Mouse (Mus musculus): ENCODE data around the gene Pkd1l3. TPM values are rescaled to one million over a fixed set of nuclear protein-coding genes. Genes with fewer than 3 reads are reported as not detected.
A peak's percentile ranks its signal among the peaks of the same experiment; 100 is the strongest.

The Pkd1l3 gene
- total and polyA plus RNA-seq, 3 experiments = 2.6 to 7.4 TPM; not detected in 1

DNA sequence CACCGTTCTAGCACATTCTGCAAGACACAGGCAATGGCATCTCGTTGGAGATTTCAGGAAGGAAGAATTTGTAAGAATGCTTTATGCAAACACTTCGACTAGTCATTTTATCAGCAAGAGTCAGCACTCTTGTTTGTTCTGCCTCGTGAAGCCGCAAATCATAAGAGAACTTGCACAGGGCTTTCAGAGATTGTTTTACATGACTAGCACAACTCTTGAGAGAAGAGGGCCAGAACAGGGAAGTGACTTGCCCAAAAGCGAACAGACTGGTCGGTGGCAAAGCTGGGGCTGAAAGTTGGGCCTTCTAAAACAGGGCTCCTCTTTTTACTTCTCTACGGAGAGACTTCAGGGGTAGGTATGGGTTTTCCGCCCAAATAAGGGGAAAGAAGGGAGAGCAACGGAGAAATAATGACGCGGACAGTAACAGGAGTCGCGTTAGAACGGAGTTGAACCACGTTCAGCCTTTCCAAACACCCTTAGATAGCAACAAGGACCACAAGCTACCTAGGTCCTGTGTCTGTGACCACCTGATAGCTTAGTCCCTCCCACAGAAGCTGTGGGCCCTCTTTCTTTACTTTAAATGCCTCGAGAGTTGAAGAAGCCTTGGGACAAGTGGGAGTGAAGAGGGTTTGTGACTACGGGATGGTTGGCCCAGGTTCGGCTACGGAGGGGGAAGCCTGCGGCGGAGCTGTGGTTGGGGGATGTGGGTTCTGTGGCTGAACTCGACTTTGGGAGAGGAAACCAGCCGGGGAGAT lies 90.4 kb downstream of the Pkd1l3 start:
- peaks cover 0 to 12% of the 10 kb centered on the region in 2 experiments; a peak in 2 of 4 replicates for H3K4me1 ChIP-seq (ENCODE audit: control insufficient read depth in 1 of 2, insufficient read depth in 2 of 2, low read length in 2 of 2)
- H3K79me2 ChIP-seq (ENCODE audit: control insufficient read depth, insufficient read depth, low read length, poor library complexity) = peaks cover 3% of the 10 kb centered on the region; the same call in 1 of the 2 replicates
- no peaks in the 10 kb centered on the region for H3K27me3 ChIP-seq (ENCODE audit: control insufficient read depth in 1 of 2, insufficient read depth in 2 of 2, low read length in 2 of 2)
- H3K36me3 ChIP-seq (ENCODE audit: control insufficient read depth in 1 of 2, insufficient read depth in 2 of 2, low read length in 2 of 2) = no peaks in the 10 kb centered on the region; a peak in 1 of 4 replicates
- peak; percentile 83 for DNase-seq (ENCODE audit: low read depth, low spot score)
- TF ChIP-seq ETS1 (IDR thresholded peaks at IDR 0.05; ENCODE audit: low read depth, low read length) (no peak), GATA1 (IDR thresholded peaks at IDR 0.05; ENCODE audit: low read depth, low read length) (peak; percentile 45; the same call in 1 of the 2 replicates), KAT2A (conservative IDR thresholded peaks at IDR 0.05; ENCODE audit: low read depth, low read length) (no peak), TAL1 (IDR thresholded peaks at IDR 0.05; ENCODE audit: low read length) (peak; percentile 31), GABPA (IDR thresholded peaks at IDR 0.05; ENCODE audit: low read depth, low read length) (no peak), MEF2A (IDR thresholded peaks at IDR 0.05; ENCODE audit: extremely low read depth, insufficient replicate concordance, low read depth, low read length, poor library complexity, severe bottlenecking) (no peak), BHLHE40 (IDR thresholded peaks at IDR 0.05; ENCODE audit: borderline replicate concordance, low read depth, low read length) (peak; percentile 73; the same call in 1 of the 2 replicates), RAD21 (IDR thresholded peaks at IDR 0.05; ENCODE audit: low read depth, low read length) (no peak), TCF12 (IDR thresholded peaks at IDR 0.05; ENCODE audit: low read depth, low read length) (peak; percentile 53; the same call in 1 of the 2 replicates), HCFC1 (IDR thresholded peaks at IDR 0.05; ENCODE audit: low read depth, low read length) (0 out of 2 replicates have a peak, but pooled peaks have one; percentile 22), SMC3 (IDR thresholded peaks at IDR 0.05; ENCODE audit: low read depth, low read length) (no peak), EP300 (IDR thresholded peaks at IDR 0.05; ENCODE audit: low read depth in 1 of 2, low read length in 2 of 2) (peak; percentile 10 to 45; a peak in 2 of 4 replicates), TBP (IDR thresholded peaks at IDR 0.05; ENCODE audit: low read depth, low read length) (no peak), MYB (IDR thresholded peaks at IDR 0.05; ENCODE audit: low read depth, low read length) (no peak), RCOR1 (IDR thresholded peaks at IDR 0.05; ENCODE audit: low read depth, low read length) (peak; percentile 96)
- H3K27ac ChIP-seq (ENCODE audit: control insufficient read depth, low read depth, low read length) = no peak overlapping the region
- peak overlapping the region; percentile 70 to 71 for H3K4me3 ChIP-seq (ENCODE audit: control insufficient read depth in 1 of 2, insufficient read depth in 1 of 2, low read depth in 2 of 2, low read length in 2 of 2)
- H3K9me3 ChIP-seq (replicated peaks; ENCODE audit: insufficient read depth, low read length) = no peaks in the 10 kb centered on the region
- H3K9ac ChIP-seq (ENCODE audit: control insufficient read depth, low read depth, low read length, poor library complexity, severe bottlenecking) = peak overlapping the region; percentile 20

DNA sequence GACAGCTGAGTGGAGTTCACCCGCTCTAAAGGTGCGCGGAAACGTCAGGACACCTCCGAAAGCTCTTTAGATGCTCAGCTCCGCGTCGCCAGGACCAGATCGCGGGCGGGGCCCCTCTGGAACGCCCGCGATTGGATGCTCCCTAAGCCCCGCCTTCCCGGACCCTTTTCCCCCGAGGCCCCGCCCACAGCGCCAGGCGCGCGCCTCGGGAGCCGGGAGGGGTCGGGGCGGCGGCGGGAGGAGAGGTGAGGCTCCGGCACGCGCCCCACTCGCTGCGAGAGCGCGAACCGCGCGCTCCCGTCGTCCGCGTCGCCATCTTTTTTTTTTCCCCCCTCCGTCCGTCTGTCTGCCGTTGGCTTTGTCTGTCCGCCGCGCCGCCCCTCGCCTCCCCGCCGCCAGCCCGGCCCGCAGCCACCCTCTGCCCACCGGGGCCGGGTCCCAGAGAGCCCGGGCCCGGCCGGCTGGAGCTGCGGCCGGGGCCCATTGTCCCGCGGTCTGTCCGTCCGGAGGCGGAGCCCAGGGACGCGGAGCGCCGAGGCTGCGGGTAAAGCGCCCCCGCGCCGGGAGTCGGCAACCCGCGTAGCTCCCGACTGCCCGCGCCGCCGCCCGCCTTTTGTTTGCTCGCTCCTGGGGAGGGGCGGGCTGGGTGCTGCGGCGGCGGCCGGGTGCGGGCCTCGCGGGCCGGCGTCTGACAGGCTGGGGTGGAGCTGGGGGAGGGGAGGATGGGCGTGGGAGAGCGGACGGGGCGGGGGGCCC lies 91.2 kb downstream of the Pkd1l3 start, which contains the start of gene Zfp821:
Gene Zfp821, plus strand, starts transcription at position 227 of the 756 bp plus-strand sequence.
- peak; percentile 94 for DNase-seq (ENCODE audit: low read depth, low spot score)
- Histone ChIP-seq H3K27ac (ENCODE audit: control insufficient read depth, low read depth, low read length) (peak within 1 kb of the TSS; percentile 48), H3K9ac (ENCODE audit: control insufficient read depth, low read depth, low read length, poor library complexity, severe bottlenecking) (peak within 1 kb of the TSS; percentile 95), H3K27me3 (ENCODE audit: control insufficient read depth in 1 of 2, insufficient read depth in 2 of 2, low read length in 2 of 2) (no peaks in the 10 kb centered on the region), H3K9me3 (replicated peaks; ENCODE audit: insufficient read depth, low read length) (no peaks in the 10 kb centered on the region), H3K36me3 (ENCODE audit: control insufficient read depth in 1 of 2, insufficient read depth in 2 of 2, low read length in 2 of 2) (no peaks in the 10 kb centered on the region; a peak in 1 of 4 replicates), H3K4me3 (ENCODE audit: control insufficient read depth in 1 of 2, insufficient read depth in 1 of 2, low read depth in 2 of 2, low read length in 2 of 2) (peak within 1 kb of the TSS; percentile 70 to 83), H3K4me1 (ENCODE audit: control insufficient read depth in 1 of 2, insufficient read depth in 2 of 2, low read length in 2 of 2) (peaks cover 0 to 12% of the 10 kb centered on the region in 2 experiments; a peak in 2 of 4 replicates), H3K79me2 (ENCODE audit: control insufficient read depth, insufficient read depth, low read length, poor library complexity) (peaks cover 3% of the 10 kb centered on the region; the same call in 1 of the 2 replicates)
- TF ChIP-seq USF1 (IDR thresholded peaks at IDR 0.05; ENCODE audit: low read depth, low read length) (peak; percentile 37; the same call in 1 of the 2 replicates), POLR2AphosphoS2 (IDR thresholded peaks at IDR 0.05; ENCODE audit: low read length) (no peak), MYB (IDR thresholded peaks at IDR 0.05; ENCODE audit: low read depth, low read length) (no peak), EP300 (IDR thresholded peaks at IDR 0.05; ENCODE audit: low read depth in 1 of 2, low read length in 2 of 2) (no peak), MAX (IDR thresholded peaks at IDR 0.05; ENCODE audit: low read length) (peak; percentile 51; the same call in 1 of the 2 replicates), NRF1 (IDR thresholded peaks at IDR 0.05; ENCODE audit: insufficient read depth, low read depth, low read length, poor library complexity, severe bottlenecking) (0 out of 2 replicates have a peak, but pooled peaks have one; percentile 12), HCFC1 (IDR thresholded peaks at IDR 0.05; ENCODE audit: low read depth, low read length) (0 out of 2 replicates have a peak, but pooled peaks have one; percentile 42), POLR2A (IDR thresholded peaks at IDR 0.05; ENCODE audit: control insufficient read depth in 1 of 2, insufficient read depth in 1 of 2, low read depth in 1 of 2, low read length in 2 of 2, poor library complexity in 1 of 2) (peak; percentile 30 to 52; a peak in 2 of 4 replicates), TCF12 (IDR thresholded peaks at IDR 0.05; ENCODE audit: low read depth, low read length) (0 out of 2 replicates have a peak, but pooled peaks have one; percentile 21), MXI1 (IDR thresholded peaks at IDR 0.05; ENCODE audit: low read depth, low read length) (0 out of 2 replicates have a peak, but pooled peaks have one; percentile 30), TBP (IDR thresholded peaks at IDR 0.05; ENCODE audit: low read depth, low read length) (0 out of 2 replicates have a peak, but pooled peaks have one; percentile 48), UBTF (IDR thresholded peaks at IDR 0.05; ENCODE audit: borderline replicate concordance, insufficient read depth, low read depth, low read length) (no peak), ZNF384 (IDR thresholded peaks at IDR 0.05; ENCODE audit: low read depth, low read length) (peak; percentile 31; the same call in 1 of the 2 replicates), MAZ (IDR thresholded peaks at IDR 0.05; ENCODE audit: low read depth, low read length) (peak; percentile 90), RCOR1 (IDR thresholded peaks at IDR 0.05; ENCODE audit: low read depth, low read length) (0 out of 2 replicates have a peak, but pooled peaks have one; percentile 28), NELFE (IDR thresholded peaks at IDR 0.05; ENCODE audit: low read depth, low read length) (peak; percentile 50)
